Mouse (Mus musculus) forebrain, embryonic 11.5 days (tissue): ENCODE measurements around the gene Smg9. TPM values are rescaled to one million over a fixed set of nuclear protein-coding genes. Genes with fewer than 3 reads are reported as not detected.

ENCODE experiments used
- ATAC-seq: fragments of 200-750 bp; cut with Nextera tagmentation; replicated peaks from 2 replicates; pipeline ENCODE4 v1.8.0; 2017; ENCODE audit warnings: moderate TSS enrichment; ENCODE audit not compliant: low FRiP score
- DNase-seq: peaks from one replicate; pipeline ENCODE4 v3.0.0-alpha.2; 2017; ENCODE audit warnings: low spot score
- H3K27ac ChIP-seq: fragments of 300-500 bp; sonication (generic); 2 replicates; pipeline ENCODE4 v1.5.1; 2014; ENCODE audit warnings: low read depth, low read length
- H3K27me3 ChIP-seq: fragments of 300-500 bp; sonication (generic); 2 replicates; pipeline ENCODE4 v1.6.1; 2014; ENCODE audit warnings: mild to moderate bottlenecking, low read length, mixed read lengths; ENCODE audit not compliant: control insufficient read depth, insufficient read depth
- H3K36me3 ChIP-seq: fragments of 300-500 bp; sonication (generic); 2 replicates; pipeline ENCODE4 v1.6.1; 2014; ENCODE audit warnings: mild to moderate bottlenecking, low read length, moderate library complexity, mixed read lengths; ENCODE audit not compliant: control insufficient read depth, insufficient read depth
- H3K4me1 ChIP-seq: fragments of 300-500 bp; sonication (generic); replicated peaks from 2 replicates; pipeline ENCODE4 v1.6.1; 2014; ENCODE audit warnings: low read length, mixed read lengths; ENCODE audit not compliant: control insufficient read depth, insufficient read depth
- H3K4me2 ChIP-seq: fragments of 300-500 bp; sonication (generic); 2 replicates; pipeline ENCODE4 v1.6.1; 2014; ENCODE audit warnings: low read depth, mild to moderate bottlenecking, low read length, moderate library complexity, mixed read lengths; ENCODE audit not compliant: severe bottlenecking
- H3K4me3 ChIP-seq: fragments of 300-500 bp; sonication (generic); 2 replicates; pipeline ENCODE4 v1.5.1; 2014; ENCODE audit warnings: low read depth, low read length
- H3K9ac ChIP-seq: fragments of 300-500 bp; sonication (generic); 2 replicates; pipeline ENCODE4 v1.6.1; 2014; ENCODE audit warnings: low read length
- H3K9me3 ChIP-seq: fragments of 300-500 bp; sonication (generic); 2 replicates; pipeline ENCODE4 v1.6.1; 2016; ENCODE audit warnings: low read length, mixed read lengths; ENCODE audit not compliant: control insufficient read depth
- WGBS: fragments of 180-500 bp; shearing (Covaris S2); extraction: QIAGEN DNeasy Blood & Tissue Kit; methylation state at CpG from one replicate; pipeline ENCODE4 v1.1.7; 2014; 5-methylcytosine and 5-hydroxymethylcytosine counted together
- polyA plus RNA-seq: library from polyadenylated mRNA; unstranded; fragments of >200 nt; fragmentation: Nextera tagmentation; extraction: Ambion mirVana; gene quantifications from 2 replicates; pipeline ENCODE4 v1.2.1, GENCODE M21; 2014

Smg9 gene
- polyA plus RNA-seq = 29.6 and 29.8 TPM in 2 replicates

- WGBS = 3% methylated on average over 66 of the region's 66 CpGs
- peak; percentile 96 for ATAC-seq
Measured at GRCm38 (mm10) chr7:24399256-24400081, at the start of gene Smg9. Gene Smg9 (plus strand): TSS chr7:24399619.

GRCm38 (mm10) chr7:24355646-24356045, 43.8 kb upstream of the Smg9 start:
- Histone ChIP-seq H3K4me1 (no peaks in the 10 kb centered on the region), H3K9me3 (no peaks in the 10 kb centered on the region), H3K4me3 (no peak overlapping the region), H3K9ac (no peak overlapping the region), H3K27ac (no peak overlapping the region), H3K4me2 (no peak overlapping the region), H3K36me3 (no peaks in the 10 kb centered on the region), H3K27me3 (no peaks in the 10 kb centered on the region)
- ATAC-seq (no peak), DNase-seq (no peak)
- 87% methylated on average over 6 of the region's 6 CpGs for WGBS

More at GRCm38 (mm10) chr7:24399256-24400081, at the start of gene Smg9:
- Histone ChIP-seq H3K27me3 (no peaks in the 10 kb centered on the region), H3K4me2 (peak within 1 kb of the TSS; percentile 49), H3K9ac (peak within 1 kb of the TSS; percentile 74), H3K4me3 (peak within 1 kb of the TSS; percentile 52), H3K36me3 (no peaks in the 10 kb centered on the region), H3K27ac (peak within 1 kb of the TSS; percentile 94), H3K9me3 (peaks cover 3% of the 10 kb centered on the region; the same call in 1 of the 2 replicates), H3K4me1 (no peaks in the 10 kb centered on the region)
- peak; percentile 97 for DNase-seq

DNA sequence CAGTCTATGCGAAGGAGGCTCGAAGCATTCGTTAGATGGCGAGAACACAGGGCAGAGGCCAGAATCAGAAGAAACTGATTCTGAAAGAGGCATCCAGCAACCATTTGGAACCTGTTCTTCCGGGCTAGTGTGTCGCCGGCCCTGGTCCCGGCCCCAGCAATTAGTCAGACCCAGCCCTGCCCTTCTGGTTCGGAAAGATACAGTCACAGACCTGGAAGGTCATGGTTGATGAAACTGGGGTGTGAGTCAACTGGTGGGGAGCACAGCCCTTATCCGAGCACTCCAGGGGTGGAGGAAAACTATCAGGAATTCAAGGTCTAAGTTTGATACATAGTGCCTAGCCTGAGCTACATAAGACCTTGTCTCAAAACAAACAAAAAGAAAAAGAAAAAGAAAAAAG, 43.3 kb upstream of the Smg9 start:
- WGBS = 84% methylated on average over 10 of the region's 10 CpGs
- DNase-seq (no peak), ATAC-seq (no peak)
- no peak overlapping the region for H3K27ac ChIP-seq
- H3K9ac ChIP-seq = no peak overlapping the region
- H3K4me2 ChIP-seq = no peak overlapping the region
- no peak overlapping the region for H3K4me3 ChIP-seq
- no peaks in the 10 kb centered on the region for H3K4me1 ChIP-seq
- no peaks in the 10 kb centered on the region for H3K27me3 ChIP-seq
- no peaks in the 10 kb centered on the region for H3K9me3 ChIP-seq
- H3K36me3 ChIP-seq = no peaks in the 10 kb centered on the region

DNA sequence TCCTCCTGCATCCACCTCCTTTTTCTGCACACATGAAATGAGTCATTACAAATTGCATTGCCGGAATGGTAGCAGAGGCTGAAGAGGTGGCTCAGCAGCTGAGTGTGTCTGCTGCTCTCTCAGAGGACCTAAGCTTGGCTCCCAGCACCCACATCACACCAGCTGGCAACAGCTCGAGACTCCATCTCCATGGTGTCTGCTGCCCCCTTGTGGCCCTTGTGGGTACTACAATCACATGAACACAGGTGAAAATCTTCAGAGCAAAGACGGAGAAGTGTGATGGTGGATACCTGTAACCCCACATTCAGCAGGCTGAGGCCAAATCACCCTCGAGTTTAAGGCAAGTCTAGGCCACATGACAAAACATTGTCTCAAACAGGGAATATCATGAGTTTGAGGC, 41.5 kb upstream of the Smg9 start:
- Histone ChIP-seq H3K36me3 (no peaks in the 10 kb centered on the region), H3K4me1 (no peaks in the 10 kb centered on the region), H3K4me2 (no peak overlapping the region), H3K9ac (no peak overlapping the region), H3K4me3 (no peak overlapping the region), H3K27ac (no peak overlapping the region), H3K27me3 (no peaks in the 10 kb centered on the region; the same call in 1 of the 2 replicates), H3K9me3 (no peaks in the 10 kb centered on the region)
- ATAC-seq = no peak
- WGBS = 49% methylated on average over 4 of the region's 4 CpGs
- DNase-seq = no peak

DNA sequence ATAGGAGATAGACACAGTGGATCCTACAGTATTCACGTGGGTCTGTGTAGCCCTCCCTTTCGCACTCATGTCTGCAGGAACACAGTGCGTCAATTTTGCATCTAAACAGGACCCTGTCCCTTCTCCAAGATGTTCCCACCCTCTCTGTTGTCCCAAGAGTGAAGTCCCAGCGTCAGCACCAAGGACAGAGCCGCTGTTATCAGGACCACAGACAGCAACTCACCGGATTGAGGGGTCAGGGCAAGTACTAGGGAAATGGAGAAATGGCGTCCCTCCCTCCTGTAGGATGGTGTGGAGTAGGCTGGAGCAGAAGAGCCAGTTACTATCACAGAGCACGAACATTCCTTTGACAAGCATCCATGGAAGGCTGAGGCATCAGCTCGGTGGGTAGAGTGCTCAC, 40.1 kb upstream of the Smg9 start:
- Histone ChIP-seq H3K9ac (no peak overlapping the region), H3K27me3 (no peaks in the 10 kb centered on the region; the same call in 1 of the 2 replicates), H3K4me2 (no peak overlapping the region), H3K36me3 (no peaks in the 10 kb centered on the region), H3K9me3 (no peaks in the 10 kb centered on the region), H3K27ac (no peak overlapping the region), H3K4me3 (no peak overlapping the region), H3K4me1 (no peaks in the 10 kb centered on the region)
- ATAC-seq (no peak), DNase-seq (peak; percentile 71)
- 28% methylated on average over 9 of the region's 9 CpGs for WGBS

DNA sequence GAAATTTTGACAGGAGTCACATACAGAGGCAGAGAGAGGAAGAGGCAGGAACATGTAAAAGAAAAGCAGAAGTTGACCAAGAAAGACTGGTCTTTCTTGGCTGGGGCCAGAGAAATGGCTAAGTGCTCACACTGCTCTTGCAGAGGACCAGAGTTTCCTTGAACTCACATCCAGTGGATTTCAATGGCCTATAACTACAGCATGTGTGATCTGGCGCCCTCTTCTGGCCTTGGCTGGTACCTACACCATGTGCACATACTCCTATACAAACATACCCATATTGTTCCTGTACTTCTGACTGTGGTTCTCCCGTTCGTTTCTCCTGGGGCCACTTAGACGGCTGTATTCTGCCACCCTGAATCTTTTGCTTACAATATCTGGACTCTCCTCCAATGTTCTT, 38.4 kb upstream of the Smg9 start:
- Histone ChIP-seq H3K4me2 (no peak overlapping the region), H3K36me3 (no peaks in the 10 kb centered on the region), H3K27ac (no peak overlapping the region), H3K9me3 (no peaks in the 10 kb centered on the region), H3K4me1 (no peaks in the 10 kb centered on the region), H3K9ac (no peak overlapping the region), H3K4me3 (no peak overlapping the region), H3K27me3 (no peaks in the 10 kb centered on the region; the same call in 1 of the 2 replicates)
- WGBS = 62% methylated on average over 4 of the region's 4 CpGs
- no peak for DNase-seq
- no peak for ATAC-seq

DNA sequence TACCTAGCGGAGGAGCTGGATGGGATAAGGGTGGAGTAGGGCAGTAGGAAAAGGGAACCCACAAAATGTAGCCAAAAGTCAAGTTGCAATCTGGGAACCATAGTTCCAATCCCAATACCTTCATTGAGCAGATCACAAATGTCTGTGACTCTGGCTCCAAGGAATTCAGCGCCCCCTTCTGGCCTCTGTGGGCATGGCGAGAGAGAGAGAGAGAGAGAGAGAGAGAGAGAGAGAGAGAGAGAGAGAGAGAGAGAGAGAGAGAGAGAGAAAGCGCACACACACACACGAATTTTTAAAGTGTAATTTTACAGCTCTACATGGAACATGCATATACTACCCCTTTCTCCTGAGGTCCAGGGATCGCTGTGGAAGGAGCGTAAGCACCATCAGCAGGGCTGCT, 36.2 kb upstream of the Smg9 start:
- H3K4me2 ChIP-seq = no peak overlapping the region
- H3K4me1 ChIP-seq = no peaks in the 10 kb centered on the region
- DNase-seq (peak; percentile 77), ATAC-seq (no peak)
- H3K9me3 ChIP-seq = no peaks in the 10 kb centered on the region
- H3K27ac ChIP-seq = no peak overlapping the region
- H3K4me3 ChIP-seq = no peak overlapping the region
- WGBS = 25% methylated on average over 6 of the region's 7 CpGs
- H3K9ac ChIP-seq = no peak overlapping the region
- no peaks in the 10 kb centered on the region; the same call in 1 of the 2 replicates for H3K27me3 ChIP-seq
- no peaks in the 10 kb centered on the region for H3K36me3 ChIP-seq

DNA sequence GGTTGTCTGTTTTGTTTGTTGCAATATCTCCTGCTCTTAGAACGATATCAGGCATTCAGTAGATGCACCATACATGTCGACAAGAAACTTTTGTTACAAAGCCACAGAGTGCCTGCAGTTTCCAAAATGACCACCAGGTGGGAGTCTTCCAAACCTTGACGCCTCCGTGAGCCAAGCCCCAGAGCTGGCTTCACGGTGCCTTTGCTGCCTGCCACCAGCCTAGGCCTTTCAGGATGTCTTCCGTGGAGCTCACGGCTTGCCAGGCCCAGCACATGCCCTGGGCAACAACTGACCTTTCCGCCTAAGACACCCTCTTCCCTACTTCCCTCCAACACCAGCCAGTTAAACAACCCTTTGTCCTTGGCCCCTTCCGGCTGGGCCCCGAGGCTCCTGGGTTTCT, 34.6 kb upstream of the Smg9 start:
- no peaks in the 10 kb centered on the region for H3K4me1 ChIP-seq
- no peaks in the 10 kb centered on the region; the same call in 1 of the 2 replicates for H3K27me3 ChIP-seq
- H3K27ac ChIP-seq = no peak overlapping the region
- 24% methylated on average over 10 of the region's 10 CpGs for WGBS
- ATAC-seq (peak; percentile 69), DNase-seq (peak; percentile 92)
- no peak overlapping the region for H3K4me2 ChIP-seq
- no peak overlapping the region for H3K4me3 ChIP-seq
- H3K9me3 ChIP-seq = no peaks in the 10 kb centered on the region
- no peaks in the 10 kb centered on the region for H3K36me3 ChIP-seq
- no peak overlapping the region for H3K9ac ChIP-seq
